Comparison of ENCODE assay signal across 14 mouse cellular contexts in the genomic region with DNA sequence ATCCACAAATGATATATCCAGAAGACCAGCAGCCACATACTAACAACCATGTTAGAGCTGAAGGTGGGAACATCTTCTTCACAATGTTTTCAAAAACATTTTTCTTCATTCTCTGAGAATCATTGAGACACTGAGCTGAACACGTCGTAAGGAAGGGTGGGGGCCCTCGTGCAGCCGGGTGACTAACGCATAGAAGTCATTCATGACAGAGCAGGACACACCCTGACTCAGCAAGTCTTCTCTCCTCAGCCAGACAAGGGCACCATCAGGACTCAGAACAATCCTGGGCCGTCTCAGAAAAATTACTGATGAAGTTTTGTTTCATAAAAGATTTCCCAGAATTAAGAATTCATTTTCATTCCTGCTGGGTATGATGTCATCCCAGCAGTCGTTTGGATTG. TPM values are rescaled to one million over a fixed set of nuclear protein-coding genes. Genes with fewer than 3 reads are reported as not detected.
DNase-seq lines count a peak whose midpoint lies in the region; ATAC-seq and TF ChIP-seq lines count a peak whose summit lies in the region.
"Had no signal": no experiment of that assay in that cellular context is flagged by ENCODE, and none has a peak within 500 bp of the region (broad histone marks: within the 10 kb centered on the region; RNA-seq: fewer than 3 reads in every experiment).

No protein-coding gene starts in this region.

- peak; percentile 92 for ATAC-seq in heart, embryonic 12.5 days (ENCODE audit: insufficient number of reproducible peaks, low FRiP score)
- no peak for ATAC-seq in hindbrain, embryonic 12.5 days (ENCODE audit: low FRiP score)
- no peak for ATAC-seq in monocyte, adult 5-6 weeks (replicated peaks; ENCODE audit: insufficient number of reproducible peaks, low FRiP score, low TSS enrichment, poor library complexity, severe bottlenecking)
- ATAC-seq: CD4-positive, CD25-positive, alpha-beta regulatory T cell, adult 4 months had no signal

- H3ac ChIP-seq in myocyte (ENCODE audit: control insufficient read depth, insufficient read length): no peak overlapping the region

- H3K36me3 ChIP-seq in heart, embryonic 12.5 days: no peaks in the 10 kb centered on the region
- no peaks in the 10 kb centered on the region for H3K36me3 ChIP-seq in myocyte (ENCODE audit: control insufficient read depth, insufficient read depth)
- no peaks in the 10 kb centered on the region for H3K36me3 ChIP-seq in hindbrain, embryonic 12.5 days
- H3K36me3 ChIP-seq: hindbrain, embryonic 15.5 days; limb, embryonic 13.5 days had no signal

- no peak overlapping the region for H3K4me2 ChIP-seq in heart, embryonic 12.5 days
- H3K4me2 ChIP-seq in myocyte (ENCODE audit: low read depth): peak overlapping the region; percentile 36
- H3K4me2 ChIP-seq in hindbrain, embryonic 12.5 days (replicated peaks): no peak overlapping the region
- H3K4me2 ChIP-seq: hindbrain, embryonic 15.5 days; limb, embryonic 13.5 days had no signal

- H3K4me3 ChIP-seq in heart, embryonic 12.5 days: no peak overlapping the region
- H3K4me3 ChIP-seq in myocyte: no peak overlapping the region
- no peak overlapping the region for H3K4me3 ChIP-seq in hindbrain, embryonic 12.5 days
- H3K4me3 ChIP-seq: erythroblast, embryonic 14.5 days; hindbrain, embryonic 15.5 days; limb, embryonic 13.5 days had no signal

- H3K9ac ChIP-seq in heart, embryonic 12.5 days: no peak overlapping the region
- no peak overlapping the region for H3K9ac ChIP-seq in hindbrain, embryonic 12.5 days
- H3K9ac ChIP-seq: hindbrain, embryonic 15.5 days; limb, embryonic 13.5 days had no signal

- WGBS in heart, embryonic 12.5 days: 47% methylated on average over 7 of the region's 7 CpGs
- 63% methylated on average over 7 of the region's 7 CpGs for WGBS in hindbrain, embryonic 12.5 days

- no peak overlapping the region for H3K27ac ChIP-seq in heart, embryonic 12.5 days (ENCODE audit: poor library complexity, severe bottlenecking)
- H3K27ac ChIP-seq in hindbrain, embryonic 12.5 days: no peak overlapping the region
- H3K27ac ChIP-seq: hindbrain, embryonic 15.5 days; limb, embryonic 13.5 days; macrophage had no signal

- no peak for TF ChIP-seq POLR2A in myocyte (IDR thresholded peaks at IDR 0.05; ENCODE audit: insufficient read length, low read depth)

- intact Hi-C loops in heart, postnatal 36 days (cut with DNase I): no loop called here

- no peaks in the 10 kb centered on the region for H3K27me3 ChIP-seq in heart, embryonic 12.5 days (replicated peaks)
- H3K27me3 ChIP-seq in myocyte (ENCODE audit: control insufficient read depth, insufficient read depth, insufficient read length): no peaks in the 10 kb centered on the region
- no peaks in the 10 kb centered on the region for H3K27me3 ChIP-seq in hindbrain, embryonic 12.5 days
- H3K27me3 ChIP-seq: hindbrain, embryonic 15.5 days; limb, embryonic 13.5 days had no signal

- H3K4me1 ChIP-seq in heart, embryonic 12.5 days (replicated peaks): peaks cover 14% of the 10 kb centered on the region
- H3K4me1 ChIP-seq in hindbrain, embryonic 12.5 days: no peaks in the 10 kb centered on the region
- H3K4me1 ChIP-seq: limb, embryonic 13.5 days had no signal

- DNase-seq in heart, postnatal 36 days: no peak
- DNase-seq in NIH3T3 (ENCODE audit: low read depth) (peak; percentile 22), liver (peak; percentile 85)
- DNase-seq: kidney, postnatal 14 days; thymus, postnatal 14 days had no signal

- H3K9me3 ChIP-seq in heart, embryonic 12.5 days (replicated peaks): no peaks in the 10 kb centered on the region
- H3K9me3 ChIP-seq in hindbrain, embryonic 12.5 days (replicated peaks): no peaks in the 10 kb centered on the region
- H3K9me3 ChIP-seq: hindbrain, embryonic 15.5 days; limb, embryonic 13.5 days had no signal

- no peaks in the 10 kb centered on the region for H3K79me2 ChIP-seq in myocyte (ENCODE audit: control insufficient read depth, insufficient read depth)

TF ChIP-seq in myocyte, 11 proteins besides CTCF, POLR2A, EP300 and RAD21:
- TF ChIP-seq MAX (IDR thresholded peaks at IDR 0.05; ENCODE audit: low read depth) (no peak), E2F4 (IDR thresholded peaks at IDR 0.05; ENCODE audit: insufficient read depth) (no peak), SRF (IDR thresholded peaks at IDR 0.05; ENCODE audit: control insufficient read depth, insufficient read length, low read depth) (no peak), USF1 (IDR thresholded peaks at IDR 0.05; ENCODE audit: low read depth) (no peak), TCF12 (IDR thresholded peaks at IDR 0.05; ENCODE audit: insufficient read depth, poor library complexity, severe bottlenecking) (no peak), MYOG (IDR thresholded peaks at IDR 0.05; ENCODE audit: control insufficient read depth in 1 of 3, insufficient read depth in 1 of 3, insufficient read length in 2 of 3, low read depth in 2 of 3) (no peak), REST (IDR thresholded peaks at IDR 0.05; ENCODE audit: insufficient read depth, insufficient read length) (no peak), MYOD1 (IDR thresholded peaks at IDR 0.05; ENCODE audit: control insufficient read depth in 1 of 3, insufficient read length in 2 of 3, low read depth in 2 of 3) (no peak), TCF3 (IDR thresholded peaks at IDR 0.05; ENCODE audit: insufficient read length, low read depth) (no peak), POLR2AphosphoS2 (IDR thresholded peaks at IDR 0.05; ENCODE audit: insufficient read length, low read depth) (no peak), CEBPB (IDR thresholded peaks at IDR 0.05; ENCODE audit: insufficient read depth, poor library complexity, severe bottlenecking) (no peak)

RNA-seq across cellular contexts. Expression of a gene that starts 12.8 kb away (rescaled TPM):
- 0.85 and 0.89 TPM in 2 replicates for polyA plus RNA-seq in heart, embryonic 12.5 days (2016; fragmentation: Nextera tagmentation; extraction: Ambion mirVana)
- 10 to 100 TPM; 47.4 to 47.5 TPM for total RNA-seq in heart, postnatal 36 days (2021)
- polyA plus RNA-seq in myocyte (2012; fragmentation: generic; extraction: Trizol): under 0.01 TPM
- polyA plus RNA-seq in hindbrain, embryonic 12.5 days (2016; fragmentation: Nextera tagmentation; extraction: Ambion mirVana): 1.2 TPM in 2 replicates
- 0.57 to 1.4 TPM in 2 of 3 replicates, not detected in the other for total RNA-seq in monocyte, adult 5-6 weeks (2017)

RNA-seq across cellular contexts. Expression of a gene that starts 34.9 kb away (rescaled TPM):
- 99.9 and 101 TPM in 2 replicates for polyA plus RNA-seq in heart, embryonic 12.5 days (2016; fragmentation: Nextera tagmentation; extraction: Ambion mirVana)
- 10 to 100 TPM; 30.8 to 40.2 TPM for total RNA-seq in heart, postnatal 36 days (2021)
- 5.5 TPM for polyA plus RNA-seq in myocyte (2012; fragmentation: generic; extraction: Trizol)
- 159 and 182 TPM in 2 replicates for polyA plus RNA-seq in hindbrain, embryonic 12.5 days (2016; fragmentation: Nextera tagmentation; extraction: Ambion mirVana)
- total RNA-seq in monocyte, adult 5-6 weeks (2017): 105 to 140 TPM (median 116 TPM) in 3 replicates

Comparison
In these comparisons a context has a peak if more than half of its experiments do, and no peak if none do; other contexts are left out.
1. DNase-seq: peak in NIH3T3 (single experiment) and liver (single experiment); none in heart, postnatal 36 days (0 of 2).
2. RNA of a gene that starts 34.9 kb away (polyA plus RNA-seq): 159 to 182 TPM in hindbrain, embryonic 12.5 days and 99.9 to 101 TPM in heart, embryonic 12.5 days; 5.5 TPM in myocyte (single experiment); every median in the first group is over 10 times any median in the second.